ENCODE assay signal across 25 mouse cellular contexts in genomic region chr19:16157120-16157519, GRCm38 (mm10). TPM values are rescaled to one million over a fixed set of nuclear protein-coding genes. Genes with fewer than 3 reads are reported as not detected.
DNase-seq lines count a peak whose midpoint lies in the region; ATAC-seq and TF ChIP-seq lines count a peak whose summit lies in the region.
"Had no signal": no experiment of that assay in that cellular context is flagged by ENCODE, and none has a peak within 500 bp of the region (broad histone marks: within the 10 kb centered on the region; RNA-seq: fewer than 3 reads in every experiment).

No protein-coding gene starts in this region.

- H3K4me3 ChIP-seq in gastrocnemius, adult 2 months, result no peak overlapping the region
- no peak overlapping the region for H3K4me3 ChIP-seq in heart, adult 2 months
- no peak overlapping the region for H3K4me3 ChIP-seq in heart, postnatal 0 days (ENCODE audit: low read depth, low read length)
- no peak overlapping the region for H3K4me3 ChIP-seq in intestine, postnatal 0 days (ENCODE audit: low read depth, low read length)
- H3K4me3 ChIP-seq in intestine, embryonic 16.5 days (ENCODE audit: low read length), result no peak overlapping the region
- H3K4me3 ChIP-seq: embryonic facial prominence, embryonic 10.5 days; embryonic facial prominence, embryonic 12.5 days; forebrain, embryonic 13.5 days; forebrain, embryonic 15.5 days had no signal

- ATAC-seq in heart, postnatal 0 days (ENCODE audit: insufficient read depth, low read depth), result no peak
- no peak for ATAC-seq in intestine, postnatal 0 days
- ATAC-seq in intestine, embryonic 16.5 days, result no peak
- ATAC-seq: CD4-positive, CD25-positive, alpha-beta regulatory T cell, adult 4 months; forebrain, embryonic 13.5 days; forebrain, embryonic 15.5 days; Patski had no signal

- peak overlapping the region; percentile 53 for H3K27ac ChIP-seq in gastrocnemius, adult 2 months
- peak overlapping the region; percentile 40 for H3K27ac ChIP-seq in heart, adult 2 months
- 0 out of 2 replicates have a peak overlapping the region, but pooled peaks have one; percentile 23 for H3K27ac ChIP-seq in heart, postnatal 0 days (ENCODE audit: low read depth)
- peak overlapping the region; percentile 0; the same call in 1 of the 2 replicates for H3K27ac ChIP-seq in intestine, postnatal 0 days (ENCODE audit: low read depth, low read length)
- no peak overlapping the region for H3K27ac ChIP-seq in intestine, embryonic 16.5 days (ENCODE audit: low read length)
- H3K27ac ChIP-seq: embryonic facial prominence, embryonic 10.5 days; embryonic facial prominence, embryonic 12.5 days; forebrain, embryonic 13.5 days; forebrain, embryonic 15.5 days had no signal

- H3K27me3 ChIP-seq in heart, adult 2 months (ENCODE audit: control insufficient read depth, insufficient read depth, low read length), result no peaks in the 10 kb centered on the region
- H3K27me3 ChIP-seq in heart, postnatal 0 days (ENCODE audit: control insufficient read depth, insufficient read depth, low read length), result no peaks in the 10 kb centered on the region
- no peaks in the 10 kb centered on the region for H3K27me3 ChIP-seq in intestine, postnatal 0 days (replicated peaks; ENCODE audit: control insufficient read depth, insufficient read depth, low read length)
- no peaks in the 10 kb centered on the region for H3K27me3 ChIP-seq in intestine, embryonic 16.5 days (replicated peaks; ENCODE audit: control insufficient read depth, insufficient read depth, low read length)
- H3K27me3 ChIP-seq: CH12.LX; embryonic facial prominence, embryonic 12.5 days; forebrain, embryonic 13.5 days; forebrain, embryonic 15.5 days; Patski had no signal

- no peak overlapping the region for H3K4me2 ChIP-seq in heart, postnatal 0 days (ENCODE audit: low read depth, low read length)
- no peak overlapping the region for H3K4me2 ChIP-seq in intestine, postnatal 0 days (replicated peaks; ENCODE audit: low read depth)
- no peak overlapping the region for H3K4me2 ChIP-seq in intestine, embryonic 16.5 days (ENCODE audit: low read depth, low read length)
- H3K4me2 ChIP-seq: embryonic facial prominence, embryonic 12.5 days; forebrain, embryonic 13.5 days; forebrain, embryonic 15.5 days had no signal

- 92% methylated on average over 7 of the region's 7 CpGs for WGBS in heart, adult 2 months
- WGBS in heart, postnatal 0 days, result 94% methylated on average over 7 of the region's 7 CpGs
- WGBS in intestine, postnatal 0 days, result 90% methylated on average over 7 of the region's 7 CpGs
- WGBS in intestine, embryonic 16.5 days, result 90% methylated on average over 7 of the region's 7 CpGs

- H3K9me3 ChIP-seq in heart, postnatal 0 days (replicated peaks; ENCODE audit: control insufficient read depth, low read length), result no peaks in the 10 kb centered on the region
- no peaks in the 10 kb centered on the region for H3K9me3 ChIP-seq in intestine, postnatal 0 days (ENCODE audit: control insufficient read depth)
- H3K9me3 ChIP-seq in intestine, embryonic 16.5 days (ENCODE audit: control insufficient read depth, low read length), result no peaks in the 10 kb centered on the region
- H3K9me3 ChIP-seq: embryonic facial prominence, embryonic 10.5 days; embryonic facial prominence, embryonic 12.5 days; forebrain, embryonic 13.5 days; forebrain, embryonic 15.5 days; G1E had no signal

- no peak for TF ChIP-seq CTCF in gastrocnemius, adult 2 months (IDR thresholded peaks at IDR 0.05)
- TF ChIP-seq CTCF in heart, adult 2 months (IDR thresholded peaks at IDR 0.05), result no peak
- no peak for TF ChIP-seq CTCF in heart, postnatal 0 days (IDR thresholded peaks at IDR 0.05; ENCODE audit: low read depth)
- TF ChIP-seq CTCF in intestine, postnatal 0 days (IDR thresholded peaks at IDR 0.05; ENCODE audit: low read depth), result no peak

- peaks cover 26% of the 10 kb centered on the region for H3K4me1 ChIP-seq in heart, adult 2 months (ENCODE audit: control insufficient read depth, insufficient read depth, low read length)
- H3K4me1 ChIP-seq in heart, postnatal 0 days (ENCODE audit: control insufficient read depth, insufficient read depth), result peaks cover 27% of the 10 kb centered on the region
- no peaks in the 10 kb centered on the region; the same call in 1 of the 2 replicates for H3K4me1 ChIP-seq in intestine, postnatal 0 days (replicated peaks; ENCODE audit: control insufficient read depth, insufficient read depth, low read length)
- H3K4me1 ChIP-seq in intestine, embryonic 16.5 days (ENCODE audit: control insufficient read depth, insufficient read depth, low read length), result peaks cover 13% of the 10 kb centered on the region
- H3K4me1 ChIP-seq: embryonic facial prominence, embryonic 12.5 days had no signal

- no peak for TF ChIP-seq EP300 in heart, adult 2 months (IDR thresholded peaks at IDR 0.05; ENCODE audit: insufficient read depth, low read depth, low read length)
- TF ChIP-seq EP300 in heart, postnatal 0 days (IDR thresholded peaks at IDR 0.05; ENCODE audit: low read depth), result no peak

- DNase-seq in gastrocnemius, adult 2 months, result no peak
- DNase-seq in gastrocnemius, postnatal 10 days, result no peak
- no peak for DNase-seq in heart, adult 2 months
- DNase-seq in heart, postnatal 4 days, result no peak
- DNase-seq in heart, postnatal 0 days (ENCODE audit: low spot score), result no peak
- DNase-seq in heart, postnatal 10 days, result no peak
- DNase-seq: adrenal gland, adult 2 months; adrenal gland, postnatal 10 days; adrenal gland, postnatal 25 days; B cell, adult 2 months; cerebellum, adult 11 months; cerebellum, adult 18-20 months; cerebellum, adult 8-10 months; cerebellum, adult 9-11 months; cerebellum, postnatal 14 days had no signal

- TF ChIP-seq POLR2A in heart, adult 2 months (IDR thresholded peaks at IDR 0.05; ENCODE audit: insufficient read depth, low read depth, low read length), result no peak

- H3K9ac ChIP-seq in heart, adult 2 months (ENCODE audit: low read depth, low read length), result no peak overlapping the region
- no peak overlapping the region for H3K9ac ChIP-seq in heart, postnatal 0 days (replicated peaks; ENCODE audit: low read depth, low read length)
- no peak overlapping the region for H3K9ac ChIP-seq in intestine, postnatal 0 days (ENCODE audit: low read depth, low read length)
- no peak overlapping the region for H3K9ac ChIP-seq in intestine, embryonic 16.5 days (ENCODE audit: low read depth, low read length)
- H3K9ac ChIP-seq: embryonic facial prominence, embryonic 12.5 days; forebrain, embryonic 13.5 days; forebrain, embryonic 15.5 days had no signal

- H3K36me3 ChIP-seq in heart, adult 2 months (ENCODE audit: control insufficient read depth, insufficient read depth, low read length), result peaks cover 20% of the 10 kb centered on the region
- H3K36me3 ChIP-seq in heart, postnatal 0 days (replicated peaks; ENCODE audit: control insufficient read depth, insufficient read depth, low read length), result no peaks in the 10 kb centered on the region
- H3K36me3 ChIP-seq in intestine, postnatal 0 days (ENCODE audit: control insufficient read depth, insufficient read depth), result no peaks in the 10 kb centered on the region; the same call in 1 of the 2 replicates
- no peaks in the 10 kb centered on the region for H3K36me3 ChIP-seq in intestine, embryonic 16.5 days (ENCODE audit: control insufficient read depth, insufficient read depth, low read length)
- H3K36me3 ChIP-seq: embryonic facial prominence, embryonic 10.5 days; embryonic facial prominence, embryonic 12.5 days; forebrain, embryonic 15.5 days; G1E had no signal

- intact Hi-C loops in gastrocnemius, adult 2 months (cut with DNase I), result no loop called here
- intact Hi-C loops in heart, adult 2 months (cut with DNase I), result no loop called here
- intact Hi-C loops in heart, postnatal 10 days (cut with DNase I), result no loop called here

- H3K79me2 ChIP-seq in heart, adult 2 months (replicated peaks; ENCODE audit: control insufficient read depth, insufficient read depth, low read length), result peaks cover 9% of the 10 kb centered on the region

RNA-seq across cellular contexts. Expression of gene Gnaq, which starts 24.5 kb away (rescaled TPM):
- 10 to 100 TPM; 12.2 to 15.7 TPM for total RNA-seq in gastrocnemius, adult 2 months (2021)
- total RNA-seq in gastrocnemius, postnatal 10 days (2021), result 10 to 100 TPM; 23.7 to 29.4 TPM
- total RNA-seq in heart, adult 2 months (2021), result 10 to 100 TPM; 23.1 to 23.4 TPM
- polyA plus RNA-seq in heart, adult 2 months (2012; rRNA removed), result 8.4 and 14.5 TPM in 2 replicates
- total RNA-seq in heart, postnatal 4 days (2021), result 10 to 100 TPM; 43.6 to 46.0 TPM
- 24.6 and 27.0 TPM in 2 replicates for total RNA-seq in heart, postnatal 0 days (2014; rRNA removed; ENCODE audit: low replicate concordance)
- polyA plus RNA-seq in heart, postnatal 0 days (2015; fragmentation: Nextera tagmentation; extraction: Ambion mirVana), result 11.9 and 12.7 TPM in 2 replicates
- total RNA-seq in heart, postnatal 10 days (2021), result 10 to 100 TPM; 37.3 to 38.1 TPM
- 17.1 and 17.8 TPM in 2 replicates for polyA plus RNA-seq in intestine, postnatal 0 days (2015; fragmentation: Nextera tagmentation; extraction: Ambion mirVana)
- 26.2 and 26.7 TPM in 2 replicates for polyA plus RNA-seq in intestine, embryonic 16.5 days (2015; fragmentation: Nextera tagmentation; extraction: Ambion mirVana)
- polyA plus RNA-seq: G1E had no signal
